Mouse (Mus musculus): ENCODE measurements around the gene Vmn1r227. TPM values are rescaled to one million over a fixed set of nuclear protein-coding genes. Genes with fewer than 3 reads are reported as not detected.

Gene Vmn1r227
- not detected for polyA plus RNA-seq (2017; shearing (Covaris generic))

DNA sequence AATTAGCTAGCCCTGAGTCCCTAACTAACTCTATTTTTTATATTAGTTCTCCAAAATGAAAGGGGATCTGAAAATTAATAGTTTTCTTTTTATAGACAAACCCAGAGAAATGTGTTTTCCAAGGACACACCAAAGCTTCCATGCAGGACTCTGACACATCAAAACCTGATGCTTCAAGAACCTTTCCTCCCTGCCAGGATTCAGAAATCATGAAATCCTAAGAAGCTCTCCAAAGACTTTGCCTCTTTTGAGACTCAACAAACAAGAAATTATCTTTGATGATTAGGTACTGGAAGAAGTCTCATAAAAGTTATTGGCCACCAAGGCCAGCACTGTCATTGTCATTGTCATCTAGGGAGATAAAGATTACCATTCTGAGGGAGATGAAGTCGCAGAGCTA is at the start of gene Vmn1r227:
TSS of gene Vmn1r227 (plus strand) at position 301 of the 400 bp plus-strand sequence.

DNA sequence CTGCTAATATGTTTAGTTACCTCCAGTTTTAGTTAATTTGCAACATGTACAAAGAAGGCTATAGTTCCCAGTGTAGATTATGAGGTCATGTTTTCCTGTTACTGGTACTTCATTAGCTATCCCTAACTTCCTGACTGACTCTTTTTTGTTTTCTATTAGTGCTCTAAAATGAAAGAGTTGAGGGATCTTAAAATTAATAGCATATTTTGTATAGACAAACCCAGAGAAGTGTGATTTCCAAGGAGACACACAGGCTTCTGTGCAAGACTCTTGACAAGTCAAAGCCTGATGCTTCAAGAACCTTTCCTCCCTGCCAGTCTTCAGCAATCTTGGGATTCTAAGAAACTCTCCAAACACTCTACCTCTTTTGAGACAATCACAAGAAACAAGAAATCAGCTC is 47.1 kb upstream of the Vmn1r227 start, which contains the start of gene Vmn1r226:
TSS of gene Vmn1r226 (plus strand) at position 301 of the 400 bp plus-strand sequence.

GRCm38 (mm10) chr17:20786057-20786456 is 56.4 kb downstream of the Vmn1r227 start, which contains the start of gene Vmn1r228:
Vmn1r228 (minus strand) TSS chr17:20786157.

Other genes with a start within 250 kb of the Vmn1r227 start
- not detected for gene Vmn2r108, start 248.5 kb upstream of the Vmn1r227 start, polyA plus RNA-seq (2017; shearing (Covaris generic))
- not detected for gene Vmn1r225, start 231.7 kb upstream of the Vmn1r227 start, polyA plus RNA-seq (2017; shearing (Covaris generic))
- gene Vmn2r109, start 165.1 kb upstream of the Vmn1r227 start, polyA plus RNA-seq (2017; shearing (Covaris generic)) = not detected
- 0.05 TPM for gene Vmn2r110, start 133.4 kb upstream of the Vmn1r227 start, polyA plus RNA-seq (2017; shearing (Covaris generic))
- not detected for gene Fpr-rs3, start 105.0 kb upstream of the Vmn1r227 start, polyA plus RNA-seq (2017; shearing (Covaris generic))
- gene Vmn1r226, start 47.0 kb upstream of the Vmn1r227 start, polyA plus RNA-seq (2017; shearing (Covaris generic)) = not detected
- not detected for gene Vmn1r228, start 56.3 kb downstream of the Vmn1r227 start, polyA plus RNA-seq (2017; shearing (Covaris generic))
- gene Vmn1r229, start 81.7 kb downstream of the Vmn1r227 start, polyA plus RNA-seq (2017; shearing (Covaris generic)) = not detected
- gene Vmn1r230, start 110.6 kb downstream of the Vmn1r227 start, polyA plus RNA-seq (2017; shearing (Covaris generic)) = not detected
- not detected for gene Vmn1r231, start 175.2 kb downstream of the Vmn1r227 start, polyA plus RNA-seq (2017; shearing (Covaris generic))
- gene Vmn1r232, start 189.9 kb downstream of the Vmn1r227 start, polyA plus RNA-seq (2017; shearing (Covaris generic)) = not detected
- gene Ppp2r1a, start 215.5 kb downstream of the Vmn1r227 start, polyA plus RNA-seq (2017; shearing (Covaris generic)) = 355 TPM